Mouse (Mus musculus) central nervous system, embryonic 18 days (tissue): ENCODE data around the gene Akap8l. TPM values are rescaled to one million over a fixed set of nuclear protein-coding genes. Genes with fewer than 3 reads are reported as not detected.

Experiments
- polyA plus RNA-seq: library from polyadenylated mRNA; depleted of rRNA; stranded (reverse); fragments of >200 nt; gene quantifications from 2 replicates; pipeline ENCODE4 v1.2.3, GENCODE M21; 2012; rRNA removed

The Akap8l gene
- 193 and 199 TPM in 2 replicates for polyA plus RNA-seq

DNA sequence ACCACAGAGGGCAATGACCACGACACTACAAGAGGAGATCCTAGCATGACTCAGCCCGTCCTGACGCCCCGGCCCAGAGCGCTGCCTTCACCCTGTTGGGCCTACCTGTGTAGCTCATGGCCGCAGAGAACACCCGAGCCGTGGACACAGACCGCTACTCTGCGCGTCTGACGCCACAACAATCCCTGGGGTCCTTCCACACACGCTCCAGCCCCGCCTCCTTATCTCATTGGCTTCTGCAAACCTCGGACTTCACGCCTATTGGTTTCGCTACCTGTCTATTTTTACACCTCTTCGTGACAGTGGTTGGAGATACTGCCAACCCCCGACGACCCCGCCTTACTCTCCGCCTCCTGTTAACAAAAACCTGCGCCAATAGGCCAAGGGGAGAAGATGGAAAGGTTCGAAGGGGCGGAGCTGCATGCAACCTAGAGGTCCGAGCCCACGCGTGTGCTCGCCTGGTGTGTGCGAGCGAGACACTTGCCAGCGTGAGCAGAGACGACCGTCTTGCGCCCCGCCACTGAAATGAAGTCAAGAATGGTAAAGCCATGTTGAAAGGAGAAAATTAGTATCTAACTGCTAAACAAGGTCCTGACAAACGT is at the start of gene Akap8l:
Gene Akap8l (minus strand): TSS at position 226 of the 602 bp plus-strand sequence.

DNA sequence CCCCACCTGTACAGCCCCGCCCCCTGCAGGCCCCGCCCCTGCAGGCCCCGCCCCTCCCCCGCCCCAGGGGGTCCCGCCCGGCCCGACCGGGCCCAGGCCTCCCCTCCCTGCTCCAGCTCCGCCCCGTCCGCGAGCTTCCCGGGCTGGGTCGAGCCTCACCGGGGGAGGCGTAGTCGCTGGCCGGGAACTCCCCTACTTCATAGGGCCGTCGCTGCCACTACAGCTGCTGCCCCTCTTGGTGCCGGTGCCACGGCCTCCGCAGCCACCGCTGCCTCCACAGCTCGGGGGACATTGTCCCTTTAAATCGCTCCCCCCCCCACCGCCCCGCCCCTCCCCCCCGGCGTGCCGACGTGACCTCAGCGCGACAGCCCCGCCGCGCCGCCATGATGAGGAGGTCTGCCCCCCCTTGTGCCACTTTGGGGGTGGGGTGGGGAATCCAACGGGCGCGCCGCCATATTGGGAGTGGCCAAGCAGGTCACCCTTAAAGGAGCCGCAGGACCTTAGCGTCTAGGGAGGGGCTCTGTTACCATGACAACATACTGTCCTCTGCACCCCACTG is 38.8 kb upstream of the Akap8l start, which contains the start of gene Wiz:
Gene Wiz (minus strand): TSS at position 339 of the 559 bp plus-strand sequence.

GRCm38 (mm10) chr17:32320597-32321389 is 29.6 kb downstream of the Akap8l start, which contains the start of gene Akap8:
TSS of gene Akap8 (minus strand) at chr17:32321238.

DNA sequence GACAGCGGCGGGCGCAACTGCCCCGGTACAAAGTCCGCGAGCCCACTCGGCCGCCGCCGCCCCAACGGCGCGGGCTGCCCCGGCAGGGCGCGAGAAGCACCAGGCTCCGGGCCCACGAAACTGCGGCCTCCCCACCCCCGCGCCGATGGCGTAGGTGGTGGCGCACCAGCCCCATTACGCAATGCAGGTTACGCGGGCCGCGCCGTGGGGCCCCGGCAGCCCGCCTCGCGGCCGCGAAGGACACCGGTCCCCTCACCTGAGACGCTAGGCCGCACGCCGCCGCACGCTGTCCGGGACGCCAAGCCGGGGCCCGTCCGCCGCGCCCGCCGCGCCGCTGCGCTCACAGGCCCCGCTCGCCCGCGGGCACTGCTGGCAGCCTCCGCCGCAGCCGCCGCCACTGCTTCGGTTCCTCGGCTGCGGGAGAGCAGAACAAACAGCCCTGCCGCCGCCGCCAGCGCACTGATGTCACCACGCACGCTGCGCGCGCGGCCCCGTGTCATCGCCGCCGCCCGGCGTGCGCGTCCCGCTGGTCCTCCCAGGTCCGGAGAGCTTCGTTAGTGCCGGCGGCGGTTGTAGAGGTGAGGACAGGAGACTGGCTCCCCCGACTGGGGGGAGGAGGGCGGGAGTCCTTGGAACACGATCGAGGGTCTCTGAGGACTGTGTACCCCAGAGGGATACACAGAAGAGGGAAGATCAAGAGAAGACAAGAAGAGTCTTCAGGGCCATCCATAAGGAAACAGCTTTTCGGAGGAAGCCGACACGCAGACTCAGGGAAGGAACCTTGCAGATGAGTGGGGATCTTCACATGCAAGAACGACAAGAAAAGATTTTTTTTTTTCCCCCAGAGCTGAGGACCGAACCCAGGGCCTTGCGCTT is 65.9 kb downstream of the Akap8l start, which contains the start of gene Brd4:
Gene Brd4 (minus strand): TSS at position 461 of the 876 bp plus-strand sequence.

Other genes starting within 250 kb of the Akap8l start
- 14.8 and 16.8 TPM in 2 replicates for gene Notch3, start 183.8 kb downstream of the Akap8l start, polyA plus RNA-seq
- 0.27 and 0.44 TPM in 2 replicates for gene Ephx3, start 161.1 kb downstream of the Akap8l start, polyA plus RNA-seq
- 30.6 and 37.0 TPM in 2 replicates for gene Brd4, start 65.9 kb downstream of the Akap8l start, polyA plus RNA-seq
- 114 and 115 TPM in 2 replicates for gene Akap8, start 29.4 kb downstream of the Akap8l start, polyA plus RNA-seq
- 56.9 and 67.6 TPM in 2 replicates for gene Wiz, start 38.8 kb upstream of the Akap8l start, polyA plus RNA-seq
- 0.52 and 0.70 TPM in 2 replicates for gene Rasal3, start 53.0 kb upstream of the Akap8l start, polyA plus RNA-seq
- gene Pglyrp2, start 73.6 kb upstream of the Akap8l start, polyA plus RNA-seq = not detected in 2 replicates
- gene Cyp4f39, start 102.1 kb upstream of the Akap8l start, polyA plus RNA-seq = 0.60 and 0.65 TPM in 2 replicates
- gene Cyp4f17, start 155.4 kb upstream of the Akap8l start, polyA plus RNA-seq = 10.0 and 11.0 TPM in 2 replicates
- 18.8 and 21.6 TPM in 2 replicates for gene Cyp4f16, start 186.0 kb upstream of the Akap8l start, polyA plus RNA-seq